Mouse (Mus musculus) kidney, adult 9 months (tissue): Measurements from ENCODE around the gene Tmem203.
A peak's percentile ranks its signal among the peaks of the same experiment; 100 is the strongest.

Experiments
- DNase-seq: peaks from one replicate; pipeline ENCODE4 v3.0.0; 2022

Tmem203 gene

DNA sequence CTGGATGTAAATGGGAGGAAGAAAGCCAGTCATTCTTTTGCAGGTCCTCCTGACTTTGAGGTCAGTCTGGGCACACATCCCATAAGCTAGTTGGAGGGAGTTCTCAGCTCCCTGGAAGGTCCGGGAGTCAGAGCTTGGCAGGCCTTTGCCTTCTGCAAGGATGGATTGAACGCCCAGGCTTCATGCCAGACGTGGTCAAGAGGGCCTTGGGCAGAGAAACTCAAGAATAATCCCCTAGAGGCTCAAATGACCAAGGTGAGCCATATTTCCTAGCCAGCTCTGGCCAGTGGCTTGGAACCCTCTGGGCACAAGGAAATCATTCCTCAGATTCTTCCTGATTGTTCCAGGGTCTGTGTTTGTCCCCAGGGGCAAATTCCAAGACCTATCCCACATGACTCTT, 9.6 kb downstream of the Tmem203 start:
- peak; percentile 94 for DNase-seq

DNA sequence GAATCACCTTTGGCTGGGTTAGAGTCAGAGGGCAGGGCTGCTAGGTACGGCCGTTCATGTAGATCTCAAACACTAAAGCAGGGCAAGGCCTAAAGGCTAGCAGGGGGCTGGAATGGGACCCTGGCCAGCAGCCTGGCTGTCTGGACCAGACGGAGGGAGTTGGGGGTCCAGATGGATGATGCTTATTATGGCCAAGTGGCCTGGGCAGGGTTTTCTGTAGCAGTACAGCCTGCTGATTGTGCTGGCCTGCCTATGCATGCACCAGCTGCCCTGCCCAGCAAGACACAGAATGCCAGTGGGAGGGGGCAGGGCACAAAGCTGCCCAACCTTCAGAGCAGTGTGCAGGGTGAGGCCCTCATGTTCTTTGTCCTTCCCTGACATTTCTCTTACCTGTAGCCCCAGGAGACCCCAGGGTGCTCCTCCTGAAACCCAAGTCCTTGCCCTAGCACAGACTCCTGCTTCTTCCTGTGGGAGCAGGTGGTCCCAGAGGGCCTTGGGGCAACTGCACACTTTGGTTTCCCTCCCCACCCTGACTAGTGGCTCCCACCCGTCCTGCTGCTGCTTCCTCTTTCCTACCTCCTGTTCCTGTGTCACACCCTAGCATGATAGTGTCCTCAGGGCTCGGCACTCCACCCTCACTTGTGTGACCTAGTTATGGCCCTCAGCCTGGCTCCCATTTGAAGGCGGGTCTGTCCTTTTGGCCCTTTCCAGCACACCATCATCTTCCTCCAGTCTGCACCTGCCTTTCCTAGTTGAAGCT, 10.8 kb downstream of the Tmem203 start:
- peak; percentile 61 for DNase-seq

DNA sequence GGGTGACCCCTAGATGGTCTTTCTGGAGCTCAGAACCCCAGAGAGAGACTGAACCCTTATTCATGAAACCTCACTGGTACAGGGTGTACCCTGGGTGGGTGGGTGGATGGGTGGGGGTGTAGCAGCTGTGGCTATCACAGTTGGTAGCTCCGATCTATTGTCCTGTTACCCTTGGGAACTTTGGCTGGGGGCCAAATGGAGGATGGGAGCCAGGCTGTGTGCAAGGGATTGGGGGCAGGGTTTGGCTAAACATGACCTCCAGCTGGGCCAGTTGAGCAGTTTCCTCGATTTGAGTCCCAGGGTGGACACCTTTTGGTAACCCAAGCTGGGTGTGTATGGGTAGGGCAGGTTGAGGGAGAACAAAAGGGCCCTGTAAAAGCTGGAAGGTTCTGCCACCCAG, 11.5 kb downstream of the Tmem203 start:
- peak; percentile 79 for DNase-seq

DNA sequence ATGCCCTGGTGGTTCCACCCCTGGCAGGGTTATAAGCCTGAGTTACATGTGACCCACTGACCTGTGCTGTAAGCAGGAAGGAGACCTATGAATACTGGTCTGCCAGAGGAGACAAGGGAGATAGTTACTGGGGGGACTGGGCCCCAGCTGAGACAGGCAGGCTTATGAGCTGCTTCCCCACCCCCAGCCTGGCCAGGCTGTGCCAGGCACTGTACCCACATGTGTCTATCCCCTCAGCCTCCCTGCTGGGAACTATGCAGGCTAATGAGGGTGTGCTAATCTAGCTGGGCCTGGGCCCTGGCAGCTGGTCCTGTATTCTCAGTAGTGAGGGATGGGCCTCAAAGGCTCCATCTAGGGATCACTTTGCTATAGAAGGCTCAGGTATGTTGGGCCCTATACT, 12.0 kb downstream of the Tmem203 start:
- DNase-seq: no peak

DNA sequence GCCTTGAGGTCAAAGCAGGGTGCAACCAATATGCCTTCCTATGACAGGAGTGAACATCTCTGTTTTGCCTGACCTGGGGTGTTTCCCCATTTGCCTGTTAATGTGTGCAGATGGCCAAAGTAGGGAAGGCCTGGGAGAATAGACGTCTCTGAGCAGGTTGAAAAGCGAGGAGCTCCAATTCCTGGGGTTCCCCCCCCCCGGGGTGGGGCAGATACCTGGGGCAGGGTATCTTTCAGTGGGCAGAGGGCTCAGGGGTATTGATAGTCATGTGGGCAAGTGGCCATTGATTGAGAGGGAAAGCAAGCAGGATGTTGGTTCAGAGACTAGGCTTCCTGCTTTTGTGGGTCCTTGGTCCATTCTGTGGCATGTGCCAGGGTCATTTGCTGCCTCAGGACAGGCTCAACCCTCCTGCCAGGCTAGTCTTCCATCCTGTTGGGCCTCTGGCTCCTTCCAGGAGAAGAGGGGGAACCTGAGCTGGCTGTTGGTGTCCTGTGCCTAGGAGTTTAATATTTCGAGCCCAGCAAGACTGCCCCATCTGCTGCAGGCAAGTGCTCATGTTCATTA, 12.6 kb downstream of the Tmem203 start:
- no peak for DNase-seq

DNA sequence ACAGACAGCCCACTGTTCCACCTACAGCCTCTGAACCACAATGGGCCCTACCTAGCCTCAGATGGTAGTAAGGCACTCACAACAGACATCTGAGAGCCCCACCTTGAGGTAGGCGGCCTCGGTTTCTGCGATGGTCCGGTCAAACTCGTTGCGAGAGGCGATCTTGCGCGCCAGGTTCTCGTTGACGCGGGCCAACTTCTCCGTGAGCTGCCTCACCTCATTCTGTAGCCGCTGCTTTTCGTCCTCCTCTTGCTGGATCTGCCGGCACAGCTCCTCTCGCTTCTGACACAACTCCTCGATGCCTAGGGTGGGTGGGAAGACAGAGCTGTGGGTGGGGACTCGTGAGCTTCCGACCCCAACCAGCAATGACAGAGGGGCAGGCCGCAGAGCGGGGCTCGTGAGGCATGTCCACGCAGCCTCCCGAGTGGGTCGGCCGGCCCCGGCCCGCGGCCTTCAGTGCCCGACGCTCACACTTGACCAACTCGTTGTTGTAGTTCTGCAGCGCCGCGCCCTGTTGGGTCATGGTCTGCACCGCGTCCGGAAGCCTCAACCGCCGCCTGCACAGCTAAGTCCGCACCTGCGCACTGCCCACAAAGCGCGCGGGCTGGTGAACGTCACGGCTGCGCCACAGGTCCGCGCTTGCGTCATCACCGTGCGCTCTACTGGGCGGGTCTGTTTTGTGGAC, 16.7 kb downstream of the Tmem203 start, which contains the start of the genes Ssna1 and Anapc2:
Ssna1 (minus strand) TSS at position 612 of the 685 bp plus-strand sequence.
Anapc2 (plus strand) TSS at position 652 of the 685 bp plus-strand sequence.
- peak; percentile 98 for DNase-seq

DNA sequence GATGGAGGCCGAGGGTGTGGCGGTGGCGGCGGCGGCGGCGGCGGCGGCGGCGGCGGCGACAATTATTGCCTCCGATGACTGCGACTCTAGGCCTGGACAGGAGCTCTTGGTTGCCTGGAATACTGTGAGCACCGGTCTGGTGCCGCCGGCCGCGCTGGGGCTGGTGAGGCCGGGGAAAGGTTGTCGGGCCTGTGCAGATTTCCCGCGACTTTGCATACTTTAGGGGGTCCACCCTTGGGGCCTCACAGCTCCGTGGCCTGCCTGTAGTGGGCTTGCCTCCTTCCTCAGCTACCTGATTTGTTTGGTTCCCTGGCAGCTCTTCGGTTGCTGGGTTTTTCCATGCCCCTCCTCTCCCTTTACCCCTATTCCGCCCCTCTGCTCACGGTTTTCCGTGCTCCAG, 17.3 kb downstream of the Tmem203 start:
- no peak for DNase-seq

DNA sequence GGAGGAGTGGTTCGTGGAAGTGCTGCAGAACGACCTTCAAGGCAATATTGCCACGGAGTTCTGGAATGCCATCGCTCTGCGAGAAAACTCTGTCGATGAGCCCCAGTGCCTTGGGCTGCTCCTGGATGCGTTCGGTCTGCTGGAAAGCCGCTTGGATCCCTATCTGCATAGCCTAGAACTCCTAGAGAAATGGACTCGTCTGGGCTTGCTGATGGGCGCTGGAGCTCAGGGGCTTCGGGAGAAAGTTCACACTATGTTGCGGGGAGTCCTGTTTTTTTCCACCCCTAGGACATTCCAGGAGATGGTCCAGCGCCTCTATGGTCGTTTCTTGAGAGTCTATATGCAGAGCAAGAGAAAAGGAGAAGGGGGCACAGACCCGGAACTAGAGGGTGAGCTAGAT, 17.8 kb downstream of the Tmem203 start:
- no peak for DNase-seq

DNA sequence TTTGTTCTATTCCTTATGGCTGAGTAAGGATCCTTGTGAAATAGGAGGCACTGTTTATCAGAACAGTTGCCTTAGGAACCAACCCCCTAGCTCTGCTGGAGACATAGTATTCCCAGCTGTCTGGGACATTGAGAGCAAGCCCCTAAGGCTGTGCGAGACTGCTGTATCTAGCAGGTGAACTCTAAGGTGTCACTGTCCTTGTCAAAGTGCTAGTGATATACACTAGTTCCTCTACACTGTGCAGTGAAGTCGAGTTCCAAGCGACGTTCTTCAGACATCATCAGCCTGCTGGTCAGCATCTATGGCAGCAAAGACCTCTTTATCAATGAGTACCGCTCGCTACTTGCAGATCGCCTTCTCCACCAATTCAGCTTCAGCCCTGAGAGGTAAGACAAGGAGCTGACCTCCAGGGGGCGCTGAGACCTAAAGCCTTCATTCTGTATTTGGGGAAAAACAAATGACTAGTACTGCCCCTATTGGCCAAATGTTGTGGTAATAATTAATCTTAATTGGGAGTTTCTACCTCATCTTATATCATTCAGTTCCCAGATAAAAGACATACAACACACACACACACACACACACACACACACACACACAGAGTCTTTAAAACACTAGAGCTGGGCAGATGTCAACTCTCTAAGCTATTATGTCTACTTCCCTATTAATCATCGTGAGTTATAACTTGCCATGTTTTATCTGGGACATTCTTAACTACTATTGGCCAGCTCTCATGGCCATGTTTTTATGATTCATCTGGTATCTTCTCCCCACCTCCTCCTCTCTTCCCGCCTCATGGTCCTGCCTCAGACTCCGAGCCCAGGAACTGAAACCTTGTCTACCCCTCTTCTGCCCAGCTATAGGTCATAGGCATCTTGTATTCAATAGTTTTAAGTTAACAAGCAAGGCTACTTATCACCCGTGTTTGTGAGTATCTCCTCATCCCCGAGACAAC, 24.0 kb downstream of the Tmem203 start:
- DNase-seq: peak; percentile 92

DNA sequence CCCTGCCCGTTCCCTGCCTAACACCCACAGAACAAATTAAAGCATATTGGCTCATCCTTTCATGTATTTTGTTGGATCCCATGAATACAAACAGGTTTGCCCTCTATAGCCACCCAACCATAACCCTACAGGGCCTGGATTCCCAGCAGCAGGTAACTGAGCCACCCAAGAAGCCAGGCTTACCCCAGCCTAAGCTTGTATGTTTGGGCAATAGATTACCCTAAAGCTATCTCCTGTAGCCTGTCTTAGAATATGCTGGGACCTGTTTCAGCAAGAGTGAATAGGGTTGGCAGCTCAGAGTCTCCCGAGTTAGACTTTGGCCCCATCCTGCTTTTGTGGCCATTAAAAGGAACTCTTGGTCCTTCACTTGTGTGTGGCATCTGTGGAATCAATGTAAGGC, 30.3 kb downstream of the Tmem203 start:
- DNase-seq: no peak

DNA sequence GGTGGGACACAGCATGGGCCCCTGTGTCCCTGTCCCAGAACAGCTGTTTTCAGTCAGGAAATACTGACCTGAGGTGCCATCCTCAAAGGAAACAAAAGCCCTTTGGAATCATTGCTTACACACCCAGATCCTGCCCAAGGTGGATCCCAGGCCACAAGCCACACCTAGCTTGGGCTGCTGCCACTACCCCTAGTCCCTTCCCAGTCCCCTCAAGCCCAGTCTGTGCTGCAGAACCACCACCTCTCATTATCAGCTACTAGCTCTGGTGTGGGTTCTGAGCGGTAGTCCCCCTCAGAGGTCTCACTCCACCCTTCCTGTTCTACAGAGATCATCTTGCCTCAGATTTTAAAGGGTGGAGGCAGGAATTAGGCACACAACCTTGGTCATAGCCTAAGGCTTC, 31.1 kb downstream of the Tmem203 start:
- DNase-seq: no peak

DNA sequence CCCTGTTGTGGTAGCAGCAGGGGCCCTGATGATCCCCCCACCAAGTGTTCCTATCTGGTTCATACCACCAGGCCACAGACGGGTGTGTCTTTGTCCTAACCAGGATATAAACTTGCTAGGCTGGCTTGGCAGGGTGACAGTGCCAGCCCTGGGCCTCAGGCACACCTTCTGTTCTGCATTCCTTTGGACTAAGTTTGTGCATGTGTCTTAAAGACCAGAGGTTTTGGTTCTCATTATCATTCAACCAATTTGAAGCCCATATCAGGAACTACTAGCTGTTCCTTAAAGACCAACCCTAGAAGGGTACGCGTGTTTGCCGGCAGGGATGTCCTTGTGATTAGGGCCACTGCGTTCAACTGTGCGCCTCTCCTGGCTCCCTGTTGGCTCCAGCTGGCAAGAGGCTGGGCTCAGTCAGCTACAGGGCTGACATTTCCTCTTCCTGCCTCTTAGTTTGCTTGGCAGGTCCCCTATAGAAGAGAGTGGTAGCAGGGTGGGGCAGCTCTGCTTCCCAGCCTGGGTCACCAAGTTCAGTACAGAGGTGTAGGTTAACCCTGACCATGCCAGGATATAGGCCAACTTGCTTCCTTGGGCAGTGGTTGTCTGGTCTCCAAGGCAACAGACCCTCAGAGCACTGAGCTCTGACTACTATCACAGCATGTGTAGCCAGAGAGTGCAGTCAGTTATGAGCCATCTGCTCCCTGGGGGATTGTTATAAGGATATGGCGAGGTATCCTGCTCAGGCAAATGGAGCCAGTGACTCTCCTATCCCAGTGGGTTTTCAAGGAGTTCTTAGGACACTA, 31.8 kb downstream of the Tmem203 start:
- peak; percentile 44 for DNase-seq

DNA sequence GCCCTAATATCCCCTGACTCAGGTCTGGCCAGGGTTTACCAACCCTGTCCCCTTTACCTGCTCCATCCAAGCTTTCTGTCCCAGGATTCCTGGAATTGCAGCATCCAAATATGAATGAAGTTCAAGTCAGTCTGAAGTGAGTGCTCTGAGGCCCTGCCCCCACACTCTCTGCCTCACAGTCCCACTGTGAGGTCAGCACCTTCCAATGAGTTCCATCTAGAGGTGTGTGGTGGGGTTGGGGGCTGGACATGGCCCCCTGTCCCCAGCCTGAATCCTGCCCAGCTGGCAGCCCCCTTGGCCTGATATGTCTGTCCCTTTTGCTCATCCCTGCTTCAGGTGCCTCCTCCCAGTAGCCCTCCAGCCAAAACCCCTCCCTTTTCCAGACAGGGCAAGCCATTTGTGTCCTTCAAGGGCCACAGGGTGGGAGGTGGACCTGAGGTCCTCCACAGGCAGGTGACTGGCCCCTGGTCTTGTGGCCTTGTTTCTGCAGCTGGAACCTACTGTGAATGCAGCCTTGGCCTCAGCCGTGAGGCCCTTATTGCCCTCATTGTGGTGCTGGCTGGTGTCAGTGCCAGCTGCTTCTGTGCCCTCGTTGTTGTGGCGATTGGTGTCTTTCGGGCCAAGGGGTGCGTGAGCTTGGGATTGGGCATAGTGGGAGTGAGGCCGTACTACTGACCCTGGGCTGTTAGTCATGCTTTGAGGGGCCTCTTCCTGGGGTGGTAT, 32.8 kb downstream of the Tmem203 start, which contains the start of gene Tmem210:
Tmem210 (plus strand) TSS at position 219 of the 723 bp plus-strand sequence.
- no peak for DNase-seq

DNA sequence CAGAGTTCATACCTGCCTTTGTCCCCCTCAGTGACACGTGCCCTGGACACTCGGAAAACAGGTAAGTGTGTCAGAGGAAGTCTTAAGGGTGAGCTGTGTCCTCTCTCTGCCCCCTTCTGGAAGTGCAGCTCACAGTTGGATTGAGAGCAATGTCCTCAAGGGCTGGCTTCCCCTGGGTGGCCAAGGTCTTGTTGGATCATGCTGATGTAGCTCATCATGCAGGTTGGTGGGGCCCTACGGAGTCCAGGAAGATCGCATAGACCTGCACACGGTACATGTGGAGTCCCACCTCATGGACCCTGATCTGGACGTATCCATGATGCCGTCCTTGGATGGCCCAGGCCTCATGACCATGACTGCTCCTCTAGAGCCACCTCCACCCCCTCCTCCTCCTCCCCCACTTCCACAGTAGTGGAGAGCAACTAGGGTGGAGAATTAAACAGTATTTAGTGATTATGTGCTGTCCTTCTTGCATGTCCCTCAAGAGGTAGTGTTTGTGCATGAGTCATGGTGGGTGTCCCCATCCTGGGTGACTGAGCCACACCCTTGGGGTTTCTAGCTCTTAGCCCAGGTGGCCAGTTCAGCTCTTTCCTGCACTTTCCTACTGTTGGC, 33.6 kb downstream of the Tmem203 start:
- DNase-seq: no peak

DNA sequence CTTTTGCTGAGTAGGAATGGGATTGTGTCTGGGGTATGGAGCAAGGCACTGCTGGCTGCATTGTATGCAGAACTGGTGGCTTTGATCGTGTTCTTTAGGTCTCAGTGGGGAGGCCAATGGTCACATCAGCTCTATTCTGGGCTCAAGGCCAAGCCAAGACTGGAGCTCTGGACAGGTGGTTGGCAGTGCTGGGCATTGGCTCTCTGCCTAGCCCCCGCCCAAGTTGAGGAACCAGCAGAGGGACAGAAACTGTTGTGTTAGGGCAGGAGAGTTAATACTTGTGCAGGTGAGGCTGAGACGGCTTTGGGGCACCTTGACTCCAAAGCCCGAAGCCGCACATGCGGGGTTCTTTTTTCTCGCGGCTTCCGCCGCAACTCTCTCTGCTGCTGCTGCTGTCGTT, 34.4 kb downstream of the Tmem203 start, which contains the start of gene Lrrc26:
Lrrc26 (plus strand) TSS at position 265 of the 400 bp plus-strand sequence.
- DNase-seq: peak; percentile 72

DNA sequence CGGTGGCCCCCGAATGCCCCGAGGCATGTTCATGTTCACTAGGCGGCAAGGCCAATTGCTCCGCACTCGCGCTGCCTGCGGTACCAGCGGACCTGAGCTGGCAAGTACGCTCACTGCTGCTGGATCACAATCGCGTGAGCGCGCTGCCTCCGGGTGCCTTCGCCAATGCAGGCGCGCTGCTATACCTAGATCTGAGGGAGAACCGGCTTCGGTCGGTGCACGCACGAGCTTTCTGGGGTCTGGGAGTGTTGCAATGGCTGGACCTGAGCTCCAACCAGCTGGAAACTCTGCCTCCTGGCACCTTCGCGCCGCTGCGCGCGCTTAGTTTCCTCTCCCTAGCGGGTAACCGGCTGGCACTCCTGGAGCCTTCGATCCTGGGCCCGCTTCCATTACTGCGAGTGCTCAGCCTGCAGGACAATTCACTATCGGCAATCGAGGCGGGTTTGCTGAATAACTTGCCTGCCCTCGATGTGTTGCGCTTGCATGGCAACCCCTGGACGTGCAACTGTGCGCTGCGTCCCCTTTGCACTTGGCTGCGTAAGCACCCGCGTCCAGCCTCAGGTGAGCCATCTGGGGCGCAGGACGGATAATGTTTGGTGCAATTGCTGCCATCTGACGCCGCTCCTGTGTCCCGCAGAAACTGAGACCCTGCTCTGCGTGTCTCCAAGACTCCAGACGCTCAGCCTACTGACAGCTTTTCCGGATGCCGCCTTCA, 35.0 kb downstream of the Tmem203 start:
- no peak for DNase-seq

DNA sequence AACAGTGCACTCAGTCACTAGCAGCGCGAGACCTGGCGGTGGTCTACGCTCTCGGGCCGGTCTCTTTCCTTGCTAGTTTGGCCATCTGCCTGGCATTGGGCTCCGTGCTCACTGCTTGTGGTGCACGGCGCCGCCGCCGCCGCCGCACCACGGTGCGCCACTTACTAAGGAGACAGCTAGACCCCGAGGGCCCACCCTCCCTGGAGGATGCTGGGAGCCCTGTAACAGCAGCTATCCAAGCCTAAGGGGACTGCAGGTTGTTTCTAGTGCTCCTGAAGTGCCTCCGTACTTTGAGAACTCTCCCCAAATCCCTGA, 35.5 kb downstream of the Tmem203 start:
- DNase-seq: no peak

DNA sequence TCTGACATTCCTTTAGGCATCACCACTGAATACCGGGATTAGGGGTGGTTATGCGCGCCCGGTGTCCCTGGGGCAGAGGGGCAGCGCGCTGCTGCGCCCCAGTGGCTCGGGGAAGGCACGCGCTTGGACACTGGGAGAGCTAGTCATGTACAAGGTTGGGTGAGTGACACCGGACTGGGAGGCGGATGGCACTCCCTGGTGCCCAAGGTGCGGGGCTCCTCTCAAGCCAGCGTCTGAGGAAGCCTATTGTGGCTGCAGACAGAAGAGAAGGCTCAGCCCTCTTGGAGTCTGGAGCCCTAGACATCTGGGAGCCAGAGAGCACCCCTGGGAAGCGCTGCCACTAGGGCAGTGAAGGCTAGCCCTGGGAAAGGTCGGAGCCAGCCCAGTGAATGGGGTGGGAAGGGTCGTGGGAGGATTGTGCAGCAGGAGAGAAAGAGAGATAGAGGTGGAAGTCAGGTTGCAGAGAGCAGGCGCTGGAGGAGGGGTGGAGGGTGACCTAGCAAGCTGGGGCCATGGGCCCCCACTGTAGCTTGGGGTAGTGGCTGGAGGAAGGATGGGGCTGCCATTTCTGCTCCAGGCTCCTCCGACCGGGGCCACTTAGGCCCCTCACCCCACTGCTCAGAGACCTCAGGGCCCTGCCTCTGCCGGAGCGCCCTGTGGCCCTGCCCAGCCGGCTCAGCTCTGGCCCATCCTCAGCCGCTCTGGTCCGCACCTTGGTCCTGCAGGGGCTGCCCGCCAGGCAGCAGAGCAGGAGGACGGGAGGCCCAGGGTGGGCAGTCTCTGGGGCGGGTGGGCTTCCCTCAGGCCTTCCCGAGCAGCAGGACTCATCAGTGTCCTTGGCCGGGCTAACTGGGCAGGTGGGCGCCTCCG, 36.2 kb downstream of the Tmem203 start:
- DNase-seq: no peak

DNA sequence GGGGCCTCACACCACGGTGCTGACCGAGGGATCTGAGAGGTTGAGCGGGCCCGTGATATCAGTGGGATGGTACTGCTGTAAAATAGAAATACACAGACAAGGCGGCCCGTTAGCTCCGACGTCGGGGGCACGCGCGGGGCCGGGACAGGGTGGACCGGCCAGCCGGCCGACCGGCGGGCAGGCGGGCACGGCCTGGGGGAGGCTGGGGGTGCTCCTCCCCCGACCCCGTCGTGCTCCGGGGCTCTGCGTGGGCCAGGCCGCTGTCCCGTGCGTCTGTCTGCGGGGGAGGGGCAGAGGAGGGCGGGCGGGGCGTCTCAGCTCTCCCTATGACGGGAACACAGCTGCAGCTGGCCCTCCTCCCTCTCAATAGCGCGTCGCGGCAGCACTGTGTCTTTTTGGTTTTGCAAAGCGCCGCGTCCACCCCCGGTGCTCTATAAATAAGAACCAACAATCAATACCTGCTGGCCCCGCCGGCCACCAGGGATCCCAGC, 36.9 kb downstream of the Tmem203 start:
- no peak for DNase-seq
